Mouse (Mus musculus) cerebellum, postnatal 25 days (tissue): ENCODE results near the gene Dll1.

Source experiments
- DNase-seq, 2 experiments: peaks; one replicate each; pipeline ENCODE4 v3.0.0; 2021; ENCODE audit warnings: mixed read lengths in 2 of 2

Dll1 gene

DNA sequence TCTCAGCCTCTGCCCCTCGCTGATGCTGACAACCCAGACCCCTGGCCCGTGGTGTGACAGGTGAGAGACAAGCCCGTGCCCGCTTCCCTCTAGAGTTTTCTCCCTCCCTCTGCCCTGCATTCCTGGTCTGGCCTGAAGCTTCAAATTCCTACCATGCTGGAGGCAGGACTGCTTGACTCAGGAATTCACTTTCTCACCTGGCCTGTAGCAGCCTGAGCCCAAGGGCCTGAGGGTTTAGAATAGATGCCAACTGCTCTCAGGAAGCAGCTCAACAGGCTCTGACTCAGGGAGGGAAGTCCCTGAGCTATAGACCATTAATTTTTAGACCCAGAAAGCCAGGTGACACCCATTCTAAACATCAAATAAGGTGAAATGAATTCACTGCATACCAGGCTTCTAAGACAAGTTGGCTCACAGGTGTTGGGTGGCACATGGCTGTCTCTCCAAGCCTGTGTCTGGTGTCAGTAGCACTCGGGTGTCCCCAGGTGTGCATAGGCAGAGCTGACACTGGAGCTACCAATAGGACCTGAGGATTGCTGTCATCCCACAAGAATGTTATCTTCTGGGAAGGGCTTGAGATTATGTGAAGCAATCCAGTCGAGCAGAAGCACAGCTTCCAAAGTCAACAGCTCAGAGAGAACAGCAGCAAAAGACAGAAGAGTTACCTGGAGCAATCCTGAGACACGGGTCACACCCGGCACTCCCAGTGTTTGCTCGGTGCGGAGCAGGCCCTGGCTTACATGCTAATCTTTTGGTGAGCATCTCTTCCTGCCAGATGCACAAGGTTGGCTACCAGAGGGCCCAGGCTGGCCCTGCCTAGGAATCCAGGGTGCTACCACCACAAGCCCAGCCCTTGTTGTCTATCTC, 50.5 kb downstream of the Dll1 start:
- no peak for DNase-seq

DNA sequence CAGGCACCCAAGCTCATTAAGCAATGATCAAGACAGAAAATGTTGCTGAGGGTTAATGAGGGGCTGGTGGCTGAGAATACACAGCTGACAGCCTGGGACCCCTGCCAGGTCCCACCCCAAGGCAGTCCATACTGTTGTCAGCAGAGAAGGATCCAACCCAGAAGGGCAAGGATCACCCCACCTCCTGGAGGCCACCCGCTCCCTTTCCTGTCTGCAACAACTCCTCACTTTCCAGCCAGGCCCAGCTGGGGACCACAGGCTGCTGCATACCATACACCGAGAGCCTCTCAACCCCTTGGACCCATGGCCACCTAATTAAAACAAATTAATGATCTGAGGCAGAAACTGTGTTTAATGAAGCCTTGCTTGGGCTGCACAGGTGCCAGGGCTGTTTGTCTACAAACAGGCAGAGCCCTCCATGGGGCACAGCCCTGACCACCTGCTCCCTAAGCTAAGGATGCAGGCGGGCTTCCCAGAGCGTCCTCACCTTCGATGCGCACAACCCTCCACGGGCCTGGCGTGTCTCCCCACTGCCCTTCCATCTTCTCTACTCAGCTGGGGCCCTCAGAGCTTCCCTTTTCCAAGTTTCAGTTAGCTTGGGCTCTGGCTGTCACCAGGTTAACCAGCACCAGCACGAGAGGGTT, 53.4 kb downstream of the Dll1 start:
- DNase-seq: no peak
